Mouse (Mus musculus): ENCODE measurements around the gene Ubap2.

The Ubap2 gene

DNA sequence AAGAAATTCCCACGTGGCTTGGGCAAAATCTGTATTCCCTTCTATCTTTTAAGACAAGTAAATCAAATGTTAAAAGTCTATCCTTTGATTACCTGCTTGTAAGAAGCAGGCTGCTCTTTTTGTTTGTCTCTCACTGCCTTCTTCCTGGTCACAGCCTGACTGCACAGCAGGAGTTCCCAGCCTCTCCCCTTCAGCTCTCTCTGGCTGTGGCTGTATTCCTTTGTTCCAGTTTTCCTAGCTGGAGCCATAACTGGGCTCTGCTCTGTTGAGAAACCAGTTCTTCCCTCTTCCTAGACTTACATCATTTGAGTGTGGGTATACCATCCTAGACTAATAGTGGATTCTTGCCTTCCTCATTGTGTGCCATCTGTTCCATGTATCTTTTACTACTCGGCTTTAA lies 110.0 kb downstream of the Ubap2 start:
- no peak for DNase-seq (ENCODE audit: low spot score in 2 of 2)

GRCm38 (mm10) chr4:41161232-41161631 lies 113.7 kb downstream of the Ubap2 start:
- no peak for DNase-seq (ENCODE audit: low spot score in 2 of 2)

DNA sequence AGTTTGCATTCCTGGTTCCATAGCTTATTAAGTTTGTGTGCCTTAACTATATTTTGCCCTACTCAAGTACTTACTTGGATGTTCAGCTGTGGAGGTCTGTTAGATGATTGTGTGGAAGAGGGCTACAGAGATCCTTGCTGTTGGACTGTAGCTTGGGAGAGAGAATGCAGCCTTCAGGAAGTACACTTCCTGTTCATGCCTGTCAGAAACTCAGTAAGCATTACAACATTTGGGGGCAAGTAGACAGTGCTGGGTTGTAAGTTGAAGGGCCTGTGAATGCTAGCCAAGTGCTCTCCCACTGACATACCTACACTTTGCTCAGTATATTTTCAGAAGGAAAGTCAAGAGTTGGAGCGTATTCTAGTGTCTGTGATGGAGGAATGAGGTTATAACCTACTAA lies 116.7 kb downstream of the Ubap2 start:
- DNase-seq (ENCODE audit: low spot score in 2 of 2): no peak

DNA sequence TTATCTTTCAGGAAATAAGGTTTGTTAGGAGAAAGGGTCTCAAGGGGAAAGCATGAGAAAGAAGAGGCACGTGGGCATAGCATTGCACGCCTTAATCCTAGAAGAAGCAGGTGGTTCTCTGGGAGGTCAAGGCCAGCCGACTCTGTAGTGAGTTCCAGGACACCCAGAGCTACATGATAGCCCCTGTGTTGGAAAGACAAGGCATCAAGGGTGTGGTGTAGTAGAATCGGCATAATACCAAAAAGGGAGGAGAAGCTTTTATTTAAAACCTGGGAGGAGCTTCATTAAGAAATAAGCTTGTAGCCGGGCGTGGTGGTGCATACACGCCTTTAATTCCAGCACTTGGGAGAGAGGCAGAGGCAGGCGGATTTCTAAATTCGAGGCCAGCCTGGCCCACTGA lies 118.0 kb downstream of the Ubap2 start:
- no peak for DNase-seq (ENCODE audit: low spot score in 2 of 2)

- no peak for DNase-seq (ENCODE audit: low spot score in 2 of 2)
Observed at GRCm38 (mm10) chr4:41153146-41153545, 121.8 kb downstream of the Ubap2 start.

- DNase-seq (ENCODE audit: low spot score in 2 of 2): no peak
Observed at GRCm38 (mm10) chr4:41151186-41151585, 123.8 kb downstream of the Ubap2 start.

DNA sequence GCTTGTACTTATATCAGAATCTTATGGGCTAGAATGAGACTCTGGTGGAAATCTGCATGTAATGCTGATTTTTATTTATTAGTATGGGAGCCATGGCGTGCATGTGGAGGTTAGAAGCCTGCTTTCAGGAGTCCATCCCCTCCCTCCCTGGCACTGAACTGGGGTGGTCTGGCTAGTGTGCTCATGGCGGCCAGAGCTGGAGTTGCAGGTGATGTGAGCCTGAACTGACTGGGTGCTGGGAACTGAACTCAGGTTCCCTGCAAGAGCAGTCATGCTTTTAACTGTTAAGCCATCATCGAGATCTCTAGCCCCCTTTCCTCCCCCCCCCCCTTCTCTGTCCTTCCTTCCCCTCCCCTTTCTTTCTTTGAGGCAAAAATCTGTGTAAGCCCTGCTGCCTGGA lies 125.1 kb downstream of the Ubap2 start:
- no peak for DNase-seq (ENCODE audit: low spot score in 2 of 2)

All from natural killer cell, adult 2 months (primary cell).